Mouse (Mus musculus) adipocyte (in vitro differentiated cells): ENCODE measurements around the gene Sfrp4.
A peak's percentile ranks its signal among the peaks of the same experiment; 100 is the strongest.
"Not testable (repeated sequence)": the region's sequence is repeated elsewhere in the genome, so short reads cannot be mapped to it uniquely, and the experiment has no call there.

ENCODE experiments used
- DNase-seq: peaks from one replicate; pipeline ENCODE4 v3.0.0-alpha.2; 2016; ENCODE audit warnings: low spot score

Sfrp4 gene

GRCm38 (mm10) chr13:19622573-19623227, at the start of gene Sfrp4:
Gene Sfrp4, plus strand, starts transcription at chr13:19623104.
- peak; percentile 12 for DNase-seq

- not testable (repeated sequence) for DNase-seq
These were observed 48.2 kb upstream of the Sfrp4 start for GRCm38 (mm10) chr13:19574723-19575122.

GRCm38 (mm10) chr13:19575947-19576346, 47.0 kb upstream of the Sfrp4 start:
- DNase-seq, result no peak

- peak; percentile 31 for DNase-seq
These were observed 31.7 kb upstream of the Sfrp4 start for GRCm38 (mm10) chr13:19590996-19591759.

- no peak for DNase-seq
These were observed 27.8 kb upstream of the Sfrp4 start for GRCm38 (mm10) chr13:19595141-19595540.

GRCm38 (mm10) chr13:19599242-19599641, 23.7 kb upstream of the Sfrp4 start:
- DNase-seq, result peak; percentile 17

GRCm38 (mm10) chr13:19602531-19602930, 20.4 kb upstream of the Sfrp4 start:
- DNase-seq, result no peak

- DNase-seq, result no peak
These were observed 19.2 kb upstream of the Sfrp4 start for GRCm38 (mm10) chr13:19603719-19604118.

GRCm38 (mm10) chr13:19604916-19605315, 18.0 kb upstream of the Sfrp4 start:
- no peak for DNase-seq

- no peak for DNase-seq
These were observed 14.8 kb upstream of the Sfrp4 start for GRCm38 (mm10) chr13:19608120-19608519.

GRCm38 (mm10) chr13:19612348-19612747, 10.6 kb upstream of the Sfrp4 start:
- peak; percentile 31 for DNase-seq

GRCm38 (mm10) chr13:19612963-19613362, 9.9 kb upstream of the Sfrp4 start:
- DNase-seq, result no peak

GRCm38 (mm10) chr13:19613426-19613825, 9.5 kb upstream of the Sfrp4 start:
- no peak for DNase-seq

- no peak for DNase-seq
These were observed 8.6 kb upstream of the Sfrp4 start for GRCm38 (mm10) chr13:19614311-19614710.

GRCm38 (mm10) chr13:19618081-19618480, 4.8 kb upstream of the Sfrp4 start:
- DNase-seq, result no peak

GRCm38 (mm10) chr13:19618841-19619215, 4.1 kb upstream of the Sfrp4 start:
- peak; percentile 54 for DNase-seq

- DNase-seq, result peak; percentile 84
These were observed 3.5 kb upstream of the Sfrp4 start, which contains the start of gene Epdr1 for GRCm38 (mm10) chr13:19619216-19619927. Gene Epdr1, minus strand, starts transcription at chr13:19619927.

- DNase-seq, result no peak
These were observed 463 bp downstream of the Sfrp4 start for GRCm38 (mm10) chr13:19623228-19623905.

GRCm38 (mm10) chr13:19624632-19625320, 1.9 kb downstream of the Sfrp4 start:
- DNase-seq, result no peak

GRCm38 (mm10) chr13:19626473-19626872, 3.6 kb downstream of the Sfrp4 start:
- DNase-seq, result no peak
